Mouse (Mus musculus) megakaryocyte progenitor cell, adult 5-6 weeks (primary cell): ENCODE measurements around the gene Pi4k2b. TPM values are rescaled to one million over a fixed set of nuclear protein-coding genes. Genes with fewer than 3 reads are reported as not detected.
"Not testable (repeated sequence)": the region's sequence is repeated elsewhere in the genome, so short reads cannot be mapped to it uniquely, and the experiment has no call there.

ENCODE experiments used
- ATAC-seq: replicated peaks from 2 replicates; pipeline ENCODE4 v1.8.0; 2016; ENCODE audit warnings: mild to moderate bottlenecking, moderate TSS enrichment, inconsistent platforms; ENCODE audit not compliant: poor library complexity
- total RNA-seq, 2 experiments: library from RNA; stranded (forward) in 1 of 2; stranded (reverse) in 1 of 2; fragments of 157-497, 149-512 nt in 1 of 2; fragments of 200-1000 nt in 1 of 2; gene quantifications; 2 replicates each; pipeline versions ENCODE4 v1.2.3 to v1.2.4; 2015 to 2017

Pi4k2b gene
- total RNA-seq (2015), result 29.2 and 31.6 TPM in 2 replicates
- 20.8 and 30.2 TPM in 2 replicates for total RNA-seq (2017)

GRCm38 (mm10) chr5:52741391-52742111 is at the start of gene Pi4k2b:
TSS of gene Pi4k2b (plus strand) at chr5:52741574.
- ATAC-seq, result peak; percentile 82

- no peak for ATAC-seq
These were observed 44.1 kb upstream of the Pi4k2b start for GRCm38 (mm10) chr5:52697291-52697690.

GRCm38 (mm10) chr5:52697882-52698440 is 43.4 kb upstream of the Pi4k2b start:
- ATAC-seq, result not testable (repeated sequence)

GRCm38 (mm10) chr5:52704562-52704961 is 36.8 kb upstream of the Pi4k2b start:
- ATAC-seq, result peak; percentile 46; the same call in 1 of the 2 replicates

GRCm38 (mm10) chr5:52712704-52713103 is 28.7 kb upstream of the Pi4k2b start:
- peak; percentile 100 for ATAC-seq

- ATAC-seq, result no peak
These were observed 24.5 kb upstream of the Pi4k2b start for GRCm38 (mm10) chr5:52716742-52717448.

- ATAC-seq, result no peak
These were observed 20.4 kb upstream of the Pi4k2b start for GRCm38 (mm10) chr5:52721003-52721402.

- ATAC-seq, result no peak
These were observed 13.6 kb upstream of the Pi4k2b start for GRCm38 (mm10) chr5:52727747-52728146.

- peak; percentile 37; the same call in 1 of the 2 replicates for ATAC-seq
These were observed 8.6 kb upstream of the Pi4k2b start for GRCm38 (mm10) chr5:52732811-52733210.

GRCm38 (mm10) chr5:52736046-52736445 is 5.3 kb upstream of the Pi4k2b start:
- no peak for ATAC-seq

- peak; percentile 76 for ATAC-seq
These were observed 889 bp downstream of the Pi4k2b start for GRCm38 (mm10) chr5:52742112-52742813.

- ATAC-seq, result peak; percentile 30; the same call in 1 of the 2 replicates
These were observed 1.9 kb downstream of the Pi4k2b start for GRCm38 (mm10) chr5:52743231-52743630.

GRCm38 (mm10) chr5:52746920-52747319 is 5.5 kb downstream of the Pi4k2b start:
- no peak for ATAC-seq

GRCm38 (mm10) chr5:52748732-52749131 is 7.4 kb downstream of the Pi4k2b start:
- no peak for ATAC-seq

GRCm38 (mm10) chr5:52753146-52753545 is 11.8 kb downstream of the Pi4k2b start:
- ATAC-seq, result no peak

- no peak for ATAC-seq
These were observed 12.8 kb downstream of the Pi4k2b start for GRCm38 (mm10) chr5:52754196-52754595.

- ATAC-seq, result no peak
These were observed 14.0 kb downstream of the Pi4k2b start for GRCm38 (mm10) chr5:52755337-52755736.

- no peak for ATAC-seq
These were observed 14.6 kb downstream of the Pi4k2b start for GRCm38 (mm10) chr5:52755989-52756388.

- no peak for ATAC-seq
These were observed 21.2 kb downstream of the Pi4k2b start for GRCm38 (mm10) chr5:52762586-52762985.

GRCm38 (mm10) chr5:52774267-52774666 is 32.9 kb downstream of the Pi4k2b start:
- ATAC-seq, result peak; percentile 54

- no peak for ATAC-seq
These were observed 33.9 kb downstream of the Pi4k2b start, which contains the start of gene Zcchc4 for GRCm38 (mm10) chr5:52775237-52775636. TSS of gene Zcchc4 (plus strand) at chr5:52775409.
